Mouse (Mus musculus) intestine, embryonic 14.5 days (tissue): Measurements from ENCODE around the gene Ankrd61. TPM values are rescaled to one million over a fixed set of nuclear protein-coding genes. Genes with fewer than 3 reads are reported as not detected.

Source experiments
- ATAC-seq: fragments of 200-750 bp; cut with Nextera tagmentation; replicated peaks from 2 replicates; pipeline ENCODE4 v1.8.0; 2017; ENCODE audit warnings: low read depth, moderate number of reproducible peaks, moderate TSS enrichment, moderate library complexity; ENCODE audit not compliant: low FRiP score, low TSS enrichment
- DNase-seq: peaks from one replicate; pipeline ENCODE4 v3.0.0-alpha.2; 2018; ENCODE audit warnings: low spot score
- H3K27ac ChIP-seq: fragments of 300-500 bp; sonication (generic); 2 replicates; pipeline ENCODE4 v1.5.1; 2014; ENCODE audit warnings: low read depth, mild to moderate bottlenecking, control low read depth
- H3K27me3 ChIP-seq: fragments of 300-500 bp; sonication (generic); replicated peaks from 2 replicates; pipeline ENCODE4 v1.6.1; 2014; ENCODE audit warnings: low read length, control low read depth; ENCODE audit not compliant: control insufficient read depth, insufficient read depth
- H3K36me3 ChIP-seq: fragments of 300-500 bp; sonication (generic); 2 replicates; pipeline ENCODE4 v1.6.1; 2014; ENCODE audit warnings: low read length, control low read depth; ENCODE audit not compliant: control insufficient read depth, insufficient read depth
- H3K4me1 ChIP-seq: fragments of 300-500 bp; sonication (generic); replicated peaks from 2 replicates; pipeline ENCODE4 v1.6.1; 2014; ENCODE audit warnings: low read length, control low read depth, mixed read lengths; ENCODE audit not compliant: control insufficient read depth, insufficient read depth
- H3K4me2 ChIP-seq: fragments of 300-500 bp; sonication (generic); 2 replicates; pipeline ENCODE4 v1.6.1; 2014; ENCODE audit warnings: low read length
- H3K4me3 ChIP-seq: fragments of 300-500 bp; sonication (generic); 2 replicates; pipeline ENCODE4 v1.5.1; 2014; ENCODE audit warnings: low read depth, low read length, control low read depth, mixed read lengths
- H3K9ac ChIP-seq: fragments of 300-500 bp; sonication (generic); 2 replicates; pipeline ENCODE4 v1.6.1; 2014; ENCODE audit warnings: mild to moderate bottlenecking, low read length
- H3K9me3 ChIP-seq: fragments of 300-500 bp; sonication (generic); 2 replicates; pipeline ENCODE4 v1.6.1; 2016; ENCODE audit warnings: low read length, control low read depth; ENCODE audit not compliant: control insufficient read depth
- WGBS: fragments of 180-500 bp; shearing (Covaris S2); extraction: QIAGEN DNeasy Blood & Tissue Kit; methylation state at CpG from one replicate; pipeline ENCODE4 v1.1.7; 2014; 5-methylcytosine and 5-hydroxymethylcytosine counted together
- polyA plus RNA-seq: library from polyadenylated mRNA; unstranded; fragments of >200 nt; fragmentation: Nextera tagmentation; extraction: Ambion mirVana; gene quantifications from 2 replicates; pipeline ENCODE4 v1.2.1, GENCODE M21; 2014

Ankrd61 gene
- polyA plus RNA-seq, 1 experiment from 2014 or later = 0.20 TPM

GRCm38 (mm10) chr5:143871547-143872169 lies 25.8 kb downstream of the Ankrd61 start:
- H3K36me3 ChIP-seq = peaks cover 36% of the 10 kb centered on the region
- H3K9ac ChIP-seq = no peak overlapping the region
- ATAC-seq (no peak), DNase-seq (no peak)
- H3K27me3 ChIP-seq = no peaks in the 10 kb centered on the region
- no peaks in the 10 kb centered on the region for H3K4me1 ChIP-seq
- H3K4me3 ChIP-seq = no peak overlapping the region
- no peak overlapping the region for H3K4me2 ChIP-seq
- H3K9me3 ChIP-seq = no peaks in the 10 kb centered on the region
- 82% methylated on average over 11 of the region's 11 CpGs for WGBS
- H3K27ac ChIP-seq = no peak overlapping the region

Other genes starting within 250 kb of the Ankrd61 start
- 19.5 and 20.4 TPM in 2 replicates for gene Usp42, start 165.4 kb downstream of the Ankrd61 start, polyA plus RNA-seq
- gene Eif2ak1, start 79.9 kb downstream of the Ankrd61 start, polyA plus RNA-seq = 34.6 and 36.6 TPM in 2 replicates
- gene Aimp2, start 12.2 kb upstream of the Ankrd61 start, polyA plus RNA-seq = 121 and 123 TPM in 2 replicates
- gene Pms2, start 12.3 kb upstream of the Ankrd61 start, polyA plus RNA-seq = 24.6 and 30.6 TPM in 2 replicates
- gene Gm42421, start 30.5 kb upstream of the Ankrd61 start, polyA plus RNA-seq = 0.27 and 0.72 TPM in 2 replicates
- gene Rsph10b, start 35.4 kb upstream of the Ankrd61 start, polyA plus RNA-seq = 0.85 and 1.2 TPM in 2 replicates
- gene Ccz1, start 117.2 kb upstream of the Ankrd61 start, polyA plus RNA-seq = 73.6 and 82.8 TPM in 2 replicates
- gene Ocm, start 129.0 kb upstream of the Ankrd61 start, polyA plus RNA-seq = 0.30 TPM in 1 of 2 replicates, not detected in the other
- 5.2 and 5.9 TPM in 2 replicates for gene Lmtk2, start 202.8 kb upstream of the Ankrd61 start, polyA plus RNA-seq